Mouse (Mus musculus) bone marrow, adult 2 months (tissue): ENCODE results near the gene Spag7. TPM values are rescaled to one million over a fixed set of nuclear protein-coding genes. Genes with fewer than 3 reads are reported as not detected.
A peak's percentile ranks its signal among the peaks of the same experiment; 100 is the strongest.

Experiments used
- H3K27ac ChIP-seq: fragments of 200-500 bp; 2 replicates; pipeline ENCODE4 v1.5.1; 2012; ENCODE audit warnings: low read depth, mild to moderate bottlenecking, control low read depth, inconsistent platforms, low read length; ENCODE audit not compliant: control insufficient read depth, poor library complexity, insufficient read depth
- H3K4me1 ChIP-seq: fragments of 200-500 bp; 2 replicates; pipeline ENCODE4 v1.6.1; 2011; ENCODE audit warnings: low read length; ENCODE audit not compliant: control insufficient read depth, insufficient read depth
- H3K4me3 ChIP-seq: fragments of 200-500 bp; replicated peaks from 2 replicates; pipeline ENCODE3; 2011; ENCODE audit warnings: mild to moderate bottlenecking, low read depth, low read length, control low read depth; ENCODE audit not compliant: control insufficient read depth
- CTCF ChIP-seq: fragments of 200-500 bp; IDR thresholded peaks from 2 replicates; pipeline ENCODE4 v1.5.1; 2011; ENCODE audit warnings: low read length, control low read depth; ENCODE audit not compliant: control insufficient read depth, insufficient read depth
- POLR2A ChIP-seq: fragments of 200-500 bp; IDR thresholded peaks from 2 replicates; pipeline ENCODE4 v1.6.1; 2011; ENCODE audit warnings: low read depth, mild to moderate bottlenecking, control low read depth, low read length, borderline replicate concordance; ENCODE audit not compliant: control insufficient read depth
- WGBS: fragments of 180-500 bp; shearing (Covaris S2); methylation state at CpG from one replicate; pipeline ENCODE4 v1.1.7; 2018; 5-methylcytosine and 5-hydroxymethylcytosine counted together
- polyA plus RNA-seq: library from polyadenylated mRNA; stranded (reverse); fragments of >200 nt; gene quantifications from 2 replicates; pipeline ENCODE4 v1.2.4, GENCODE M21; 2011; ENCODE audit warnings: low replicate concordance; ENCODE audit not compliant: missing spikeins, insufficient read depth, insufficient read length

The Spag7 gene
- polyA plus RNA-seq, 1 experiment = 70.9 TPM

- whole genome bisulfite sequencing = 64% methylated on average over 1 of the region's 1 CpGs
- no peak for TF ChIP-seq CTCF
- no peak for TF ChIP-seq POLR2A
- H3K27ac ChIP-seq = peak overlapping the region; percentile 24; the same call in 1 of the 2 replicates
- no peak overlapping the region for H3K4me3 ChIP-seq
- H3K4me1 ChIP-seq = peaks cover 2% of the 10 kb centered on the region; the same call in 1 of the 2 replicates
Measured at GRCm38 (mm10) chr11:70638293-70638692, 30.9 kb downstream of the Spag7 start.

GRCm38 (mm10) chr11:70637764-70638163, 31.5 kb downstream of the Spag7 start:
- 89% methylated on average over 1 of the region's 1 CpGs for WGBS
- TF ChIP-seq CTCF (no peak), POLR2A (no peak)
- H3K27ac ChIP-seq = no peak overlapping the region
- H3K4me1 ChIP-seq = peaks cover 2% of the 10 kb centered on the region; the same call in 1 of the 2 replicates
- no peak overlapping the region for H3K4me3 ChIP-seq

- 78% methylated on average over 4 of the region's 4 CpGs for WGBS
- Histone ChIP-seq H3K27ac (no peak overlapping the region), H3K4me3 (no peak overlapping the region), H3K4me1 (peaks cover 2% of the 10 kb centered on the region; the same call in 1 of the 2 replicates)
- TF ChIP-seq CTCF (no peak), POLR2A (no peak)
Measured at GRCm38 (mm10) chr11:70635601-70636000, 33.6 kb downstream of the Spag7 start.

GRCm38 (mm10) chr11:70630129-70630528, 39.1 kb downstream of the Spag7 start:
- Histone ChIP-seq H3K4me1 (no peaks in the 10 kb centered on the region), H3K27ac (no peak overlapping the region), H3K4me3 (no peak overlapping the region)
- WGBS = 40% methylated on average over 7 of the region's 7 CpGs
- TF ChIP-seq POLR2A = no peak
- no peak for TF ChIP-seq CTCF

GRCm38 (mm10) chr11:70629557-70629956, 39.7 kb downstream of the Spag7 start:
- 46% methylated on average over 5 of the region's 5 CpGs for WGBS
- TF ChIP-seq POLR2A (no peak), CTCF (peak; percentile 42)

GRCm38 (mm10) chr11:70628431-70628830, 40.8 kb downstream of the Spag7 start:
- Histone ChIP-seq H3K4me1 (no peaks in the 10 kb centered on the region), H3K4me3 (no peak overlapping the region), H3K27ac (no peak overlapping the region)
- WGBS = 61% methylated on average over 2 of the region's 2 CpGs
- TF ChIP-seq CTCF (no peak), POLR2A (no peak)

More at GRCm38 (mm10) chr11:70629557-70629956, 39.7 kb downstream of the Spag7 start:
- no peaks in the 10 kb centered on the region for H3K4me1 ChIP-seq
- no peak overlapping the region for H3K27ac ChIP-seq
- no peak overlapping the region for H3K4me3 ChIP-seq

- WGBS = 69% methylated on average over 4 of the region's 4 CpGs
- H3K27ac ChIP-seq = no peak overlapping the region
- TF ChIP-seq CTCF (no peak), POLR2A (no peak)
- H3K4me1 ChIP-seq = no peaks in the 10 kb centered on the region; the same call in 1 of the 2 replicates
- no peak overlapping the region for H3K4me3 ChIP-seq
Measured at GRCm38 (mm10) chr11:70626877-70627276, 42.3 kb downstream of the Spag7 start.

- no peaks in the 10 kb centered on the region; the same call in 1 of the 2 replicates for H3K4me1 ChIP-seq
- no peak overlapping the region for H3K27ac ChIP-seq
- H3K4me3 ChIP-seq = no peak overlapping the region
- 29% methylated on average over 4 of the region's 4 CpGs for WGBS
- TF ChIP-seq CTCF (peak; percentile 70), POLR2A (no peak)
Measured at GRCm38 (mm10) chr11:70625473-70625872, 43.7 kb downstream of the Spag7 start.
